Mouse (Mus musculus) gastrocnemius, adult 2 months (tissue): Measurements from ENCODE around the gene Gabrb2. TPM values are rescaled to one million over a fixed set of nuclear protein-coding genes. Genes with fewer than 3 reads are reported as not detected.

ENCODE experiments used
- DNase-seq: peaks from one replicate; pipeline ENCODE4 v3.0.0; 2022
- H3K27ac ChIP-seq: fragments of 200-600 bp; 2 replicates; pipeline ENCODE4 v1.8.1; 2022; ENCODE audit warnings: mild to moderate bottlenecking
- H3K4me3 ChIP-seq: fragments of 200-600 bp; 2 replicates; pipeline ENCODE4 v1.8.1; 2022; ENCODE audit warnings: mild to moderate bottlenecking, moderate library complexity
- CTCF ChIP-seq: fragments of 200-600 bp; IDR thresholded peaks from 2 replicates; pipeline ENCODE4 v1.8.1; 2022; ENCODE audit warnings: antibody characterized with exemption, mild to moderate bottlenecking, moderate library complexity
- intact Hi-C: fragments of 180-260 bp; cut with DNase I; formaldehyde crosslinking; loops from one replicate; pipeline ENCODE4 v1.15.1; 2025
- total RNA-seq, 2 experiments: library from RNA; stranded (reverse); gene quantifications; 2 replicates each; pipeline ENCODE4 v1.2.3; 2021

The Gabrb2 gene
- total RNA-seq, 2 experiments from 2014 or later = 0.61 to 0.79 TPM

DNA sequence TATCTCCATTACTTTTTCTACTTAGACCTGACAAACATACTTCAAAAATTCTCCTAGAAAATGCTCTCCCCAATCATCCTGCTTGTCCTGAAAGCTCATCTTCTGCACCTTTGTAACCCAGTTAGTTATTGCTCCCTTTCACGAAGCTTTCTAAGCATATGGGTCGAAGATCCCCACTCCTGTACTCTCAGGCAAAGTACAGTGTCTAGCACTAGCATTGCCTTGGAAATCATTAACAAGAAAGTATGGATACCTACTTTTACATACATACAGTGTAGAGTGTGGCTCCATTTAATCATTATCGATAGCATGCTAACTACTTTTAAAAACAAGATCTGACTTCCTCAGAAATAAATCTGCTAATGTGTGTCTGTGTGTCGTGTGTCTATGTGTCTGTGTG lies 249.1 kb downstream of the Gabrb2 start:
- Histone ChIP-seq H3K4me3 (no peak overlapping the region), H3K27ac (no peak overlapping the region)
- intact Hi-C loops = no loop called here
- DNase-seq = no peak
- TF ChIP-seq CTCF = no peak

Other genes starting within 250 kb of the Gabrb2 start
- gene Gabra1, start 236.8 kb upstream of the Gabrb2 start, total RNA-seq = 1 to 10 TPM in 1 of 2 experiments, under 1 TPM in 1; 0.31 to 1.6 TPM
- gene Gabra6, start 98.7 kb upstream of the Gabrb2 start, total RNA-seq = not detected